Mouse (Mus musculus): ENCODE results near the gene Nfkbil1.
A peak's percentile ranks its signal among the peaks of the same experiment; 100 is the strongest.

The Nfkbil1 gene

DNA sequence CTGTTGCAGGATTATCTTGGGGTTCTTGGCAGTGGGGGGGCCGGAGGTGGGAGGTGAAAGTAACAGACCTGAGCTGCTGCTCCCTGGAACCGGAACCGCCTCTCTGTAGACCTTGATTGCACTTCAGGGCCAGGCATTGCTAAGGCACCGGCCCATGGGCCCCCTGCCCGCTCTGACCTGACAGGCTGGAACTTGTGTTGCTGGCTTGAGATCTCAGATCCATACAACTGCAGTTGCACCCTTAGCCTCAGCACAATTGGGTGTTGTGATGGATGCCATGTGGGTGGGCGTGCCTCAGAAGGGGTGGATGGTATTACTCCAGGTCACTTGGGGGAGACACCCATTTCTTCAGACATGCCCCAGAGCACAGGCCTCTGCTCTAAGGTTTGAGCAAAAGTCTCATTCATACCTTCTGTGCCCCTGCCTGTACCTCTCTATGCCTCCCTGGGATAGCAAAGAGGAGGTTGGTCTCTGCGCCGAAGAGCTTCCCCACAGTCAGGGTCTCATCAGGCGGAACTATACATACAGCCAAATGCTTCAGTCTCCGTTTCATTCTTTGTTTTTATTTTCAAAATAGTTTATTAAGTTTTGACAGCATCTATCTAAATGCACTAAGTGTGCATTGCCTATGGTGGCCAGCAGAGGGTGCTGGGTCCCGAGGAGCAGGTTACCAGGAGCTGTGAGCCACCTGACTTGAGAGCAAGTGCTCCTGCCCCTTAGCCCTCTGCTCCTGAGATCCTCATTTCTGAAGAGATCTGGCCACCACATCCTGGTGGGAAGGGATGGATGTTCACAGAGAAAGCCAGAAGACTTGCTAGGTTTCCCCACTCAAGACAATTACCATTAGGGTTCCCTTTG, 18.9 kb upstream of the Nfkbil1 start:
- peak; percentile 68 for DNase-seq (ENCODE audit: low spot score)

DNA sequence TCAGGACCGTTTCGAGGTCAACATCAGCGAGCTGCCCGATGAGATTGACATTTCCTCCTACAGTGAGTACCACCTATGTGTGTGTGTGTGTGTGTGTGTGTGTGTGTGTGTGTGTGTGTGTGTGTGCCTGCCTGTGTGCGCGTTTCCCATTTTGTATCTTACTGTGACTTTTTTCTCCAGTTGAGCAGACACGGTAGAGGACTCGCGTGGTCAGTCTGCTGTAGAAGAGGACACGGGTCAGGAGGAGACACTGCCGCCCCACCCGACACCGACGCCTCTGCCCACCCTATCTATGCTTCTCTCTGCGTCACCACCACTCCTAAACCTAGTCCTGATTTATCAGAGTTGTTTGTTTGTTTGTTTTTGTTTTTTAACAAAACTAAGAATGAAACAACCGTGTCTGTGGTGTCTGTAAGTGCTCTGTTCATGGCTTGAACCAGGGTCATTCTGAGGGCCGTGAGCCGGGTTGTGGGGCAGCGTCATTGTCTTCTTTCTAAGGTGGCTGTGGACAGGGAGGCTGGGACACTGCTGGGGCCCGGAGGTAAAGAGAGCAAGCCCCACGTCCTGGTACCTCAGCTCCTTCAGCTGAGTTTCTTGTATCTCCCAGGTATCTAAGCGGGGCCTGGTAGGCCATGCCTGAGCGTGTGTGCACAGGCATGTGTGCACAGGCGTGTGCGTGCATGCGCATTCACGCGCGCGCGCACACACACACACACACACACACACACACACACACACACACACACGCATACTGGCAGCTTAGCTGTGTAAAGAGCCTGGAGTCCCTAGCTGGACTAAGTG, 17.9 kb upstream of the Nfkbil1 start:
- DNase-seq (ENCODE audit: low spot score), result no peak

DNA sequence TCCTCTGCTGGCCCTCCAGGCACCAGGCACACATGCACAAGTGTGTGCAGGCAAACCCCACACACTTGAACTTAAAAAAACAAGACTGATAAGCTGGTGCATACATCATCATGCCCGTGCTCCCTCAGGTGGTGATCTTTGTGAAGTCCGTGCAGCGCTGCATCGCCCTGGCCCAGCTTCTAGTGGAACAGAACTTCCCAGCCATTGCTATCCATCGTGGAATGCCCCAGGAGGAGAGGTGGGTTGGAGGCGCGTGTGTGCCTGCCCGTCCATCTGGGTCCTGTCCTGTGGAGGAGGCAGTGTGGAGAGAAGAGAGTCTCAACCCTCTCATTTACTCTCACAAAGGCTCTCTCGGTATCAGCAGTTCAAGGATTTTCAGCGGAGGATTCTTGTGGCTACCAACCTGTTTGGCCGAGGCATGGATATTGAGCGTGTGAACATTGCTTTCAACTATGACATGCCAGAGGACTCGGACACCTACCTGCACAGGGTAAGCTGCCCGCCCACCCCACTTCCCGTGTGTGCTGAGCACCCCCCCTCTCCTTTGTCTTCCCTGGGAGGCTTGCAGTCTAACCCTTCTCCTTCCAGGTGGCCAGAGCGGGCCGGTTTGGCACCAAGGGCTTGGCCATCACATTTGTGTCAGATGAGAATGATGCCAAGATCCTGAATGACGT, 17.2 kb upstream of the Nfkbil1 start:
- DNase-seq (ENCODE audit: low spot score), result no peak

DNA sequence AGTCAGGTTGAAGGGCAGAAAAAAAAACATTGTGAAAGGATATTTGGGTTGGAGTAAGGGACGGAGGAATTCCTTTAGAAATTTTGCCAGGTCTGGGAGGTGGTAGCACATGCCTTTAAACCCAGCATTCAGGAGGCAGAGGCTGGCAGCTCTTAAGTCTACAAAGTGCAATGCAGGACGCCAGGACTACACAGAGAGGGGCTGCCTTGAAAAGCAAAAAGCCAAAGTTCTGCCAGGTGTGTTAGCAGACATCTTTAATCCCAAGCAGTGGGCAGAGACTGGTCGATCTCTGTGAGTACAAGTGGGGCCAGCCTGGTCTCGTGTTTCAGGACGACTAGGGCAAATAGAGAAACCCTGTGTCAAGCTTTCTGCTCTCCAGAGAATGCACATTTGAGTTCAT, 16.4 kb upstream of the Nfkbil1 start:
- no peak for DNase-seq (ENCODE audit: low spot score)

DNA sequence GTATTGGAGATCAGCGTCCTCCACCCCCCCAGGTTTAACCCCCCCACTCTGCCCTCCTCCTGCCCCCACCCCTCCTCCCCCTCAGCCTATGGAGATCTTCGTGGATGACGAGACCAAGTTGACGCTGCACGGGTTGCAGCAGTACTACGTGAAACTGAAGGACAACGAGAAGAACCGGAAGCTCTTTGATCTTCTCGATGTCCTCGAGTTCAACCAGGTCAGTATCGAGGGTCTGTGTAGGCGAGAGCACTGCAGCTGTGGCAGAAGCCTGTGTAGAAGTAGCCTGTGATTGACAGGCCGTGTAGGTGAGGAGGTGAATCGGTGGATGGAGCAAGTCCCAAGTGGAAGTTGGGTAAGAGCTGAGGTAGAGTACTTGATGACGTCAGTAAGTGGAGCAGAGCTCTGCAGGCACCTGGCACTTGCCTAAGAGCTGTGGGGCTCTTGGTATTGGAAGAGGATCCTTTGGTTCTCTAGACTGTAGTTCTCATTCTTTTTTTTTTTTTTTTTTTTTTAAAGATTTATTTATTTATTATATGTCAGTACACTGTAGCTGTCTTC, 15.6 kb upstream of the Nfkbil1 start:
- no peak for DNase-seq (ENCODE audit: low spot score)

DNA sequence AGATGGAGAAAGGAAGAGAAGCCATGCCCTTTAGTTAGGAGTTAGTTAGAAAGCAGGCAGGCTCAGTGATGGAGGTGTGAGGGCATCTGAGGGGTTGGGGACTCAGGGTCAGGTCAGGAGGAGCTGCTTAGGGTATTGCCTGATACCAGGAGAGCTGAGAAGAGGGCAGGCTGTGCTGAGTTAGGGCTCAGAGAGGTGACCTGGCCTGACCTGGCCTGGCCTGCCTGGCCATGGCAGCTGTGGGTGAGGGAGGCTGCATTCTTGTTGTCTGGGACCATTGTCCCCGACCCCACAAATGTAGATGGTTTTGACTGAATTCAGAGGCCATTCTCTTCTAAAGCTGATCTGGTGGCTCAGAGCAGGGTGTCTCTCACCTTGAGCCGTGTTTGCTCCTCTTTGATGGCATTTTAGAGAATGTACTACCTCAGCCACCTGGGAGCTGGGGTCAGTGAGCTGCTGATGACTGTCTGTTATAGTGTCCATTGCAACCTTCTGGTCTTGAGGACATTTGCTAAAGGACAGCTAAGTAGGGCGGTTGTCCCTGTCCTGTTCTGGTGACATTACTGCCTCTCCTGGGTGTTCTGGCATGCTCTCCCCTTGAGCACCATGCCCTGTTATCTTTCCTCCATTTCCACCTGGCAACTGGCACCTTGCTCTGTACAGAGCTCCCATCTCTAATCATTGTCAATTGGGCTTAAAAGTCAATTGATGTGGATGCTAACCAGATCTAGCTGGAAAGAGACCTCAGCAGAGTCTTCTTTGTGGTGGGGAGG, 14.9 kb upstream of the Nfkbil1 start:
- DNase-seq (ENCODE audit: low spot score), result no peak

DNA sequence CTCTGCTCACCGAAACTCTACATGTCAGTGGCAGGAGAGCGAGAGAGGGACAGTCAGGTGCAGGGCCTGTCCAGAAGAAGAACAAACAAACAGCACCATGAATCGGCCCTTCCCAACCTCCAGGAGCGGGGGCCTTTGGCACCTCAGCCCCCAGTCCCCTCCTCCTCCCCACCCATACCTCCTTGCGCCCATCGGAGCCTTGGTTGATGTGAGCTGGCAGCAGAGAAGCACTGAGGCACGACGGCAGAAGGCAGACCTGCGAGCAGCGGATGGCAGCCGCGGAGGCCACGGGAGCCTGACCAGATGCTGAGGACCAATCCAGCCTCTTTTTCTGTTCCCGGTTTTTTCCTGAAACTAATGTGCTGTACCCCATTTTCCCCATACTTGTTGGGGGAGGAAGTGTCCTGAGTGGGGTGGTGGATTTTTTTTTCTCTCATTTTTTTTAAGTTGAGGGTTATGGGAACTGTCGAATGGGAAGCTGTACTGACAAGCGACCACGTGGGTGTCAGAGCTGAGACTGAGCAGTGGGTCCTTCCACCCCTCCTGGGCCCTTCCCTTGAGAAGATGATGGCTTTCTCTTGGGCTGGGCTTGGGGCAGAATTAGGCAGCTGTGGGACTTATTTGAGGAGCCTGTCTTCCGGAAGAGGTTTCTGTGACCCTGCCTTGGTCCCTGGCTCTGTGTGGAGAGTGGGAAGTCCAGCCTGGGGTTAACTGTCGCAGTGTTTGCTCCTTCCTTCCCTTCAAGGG, 14.0 kb upstream of the Nfkbil1 start:
- no peak for DNase-seq (ENCODE audit: low spot score)

DNA sequence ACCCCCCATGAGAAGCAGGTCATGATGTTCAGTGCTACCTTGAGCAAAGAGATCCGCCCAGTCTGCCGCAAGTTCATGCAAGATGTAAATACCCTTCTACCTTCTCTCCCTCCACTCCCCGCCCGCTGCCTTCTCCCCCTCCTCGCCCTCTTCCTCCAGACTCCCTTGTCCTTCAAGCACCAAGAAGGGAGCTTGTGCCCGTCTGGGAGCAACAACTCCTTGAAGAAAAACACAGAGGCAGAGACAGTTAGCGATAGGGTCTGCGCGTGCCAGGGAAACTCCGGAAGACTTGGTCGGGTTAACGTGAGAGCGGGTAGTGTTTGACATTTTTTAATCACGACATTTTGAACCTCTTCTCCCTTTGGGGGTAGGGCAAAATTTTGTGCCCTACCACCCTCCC, 13.4 kb upstream of the Nfkbil1 start:
- no peak for DNase-seq (ENCODE audit: low spot score)

DNA sequence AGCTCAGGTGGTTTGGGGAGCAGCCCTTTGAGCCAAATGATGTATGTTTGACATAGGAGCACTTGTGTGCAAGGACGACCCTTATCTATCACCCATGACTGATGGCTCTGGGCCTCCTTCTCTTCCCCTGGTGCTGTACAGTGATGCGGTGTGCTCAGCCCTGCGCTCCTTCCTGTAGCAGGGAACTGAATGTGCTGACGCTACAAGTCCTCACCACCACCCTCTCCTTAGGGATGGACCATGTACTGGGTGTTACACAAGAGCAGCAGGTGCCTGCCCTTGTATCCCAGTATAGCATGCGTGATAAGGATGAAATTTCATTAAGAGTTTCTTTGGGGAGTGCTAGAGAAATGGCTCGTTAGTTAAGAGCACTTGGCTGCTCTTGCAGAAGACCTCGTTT, 11.6 kb upstream of the Nfkbil1 start:
- DNase-seq (ENCODE audit: low spot score), result no peak

DNA sequence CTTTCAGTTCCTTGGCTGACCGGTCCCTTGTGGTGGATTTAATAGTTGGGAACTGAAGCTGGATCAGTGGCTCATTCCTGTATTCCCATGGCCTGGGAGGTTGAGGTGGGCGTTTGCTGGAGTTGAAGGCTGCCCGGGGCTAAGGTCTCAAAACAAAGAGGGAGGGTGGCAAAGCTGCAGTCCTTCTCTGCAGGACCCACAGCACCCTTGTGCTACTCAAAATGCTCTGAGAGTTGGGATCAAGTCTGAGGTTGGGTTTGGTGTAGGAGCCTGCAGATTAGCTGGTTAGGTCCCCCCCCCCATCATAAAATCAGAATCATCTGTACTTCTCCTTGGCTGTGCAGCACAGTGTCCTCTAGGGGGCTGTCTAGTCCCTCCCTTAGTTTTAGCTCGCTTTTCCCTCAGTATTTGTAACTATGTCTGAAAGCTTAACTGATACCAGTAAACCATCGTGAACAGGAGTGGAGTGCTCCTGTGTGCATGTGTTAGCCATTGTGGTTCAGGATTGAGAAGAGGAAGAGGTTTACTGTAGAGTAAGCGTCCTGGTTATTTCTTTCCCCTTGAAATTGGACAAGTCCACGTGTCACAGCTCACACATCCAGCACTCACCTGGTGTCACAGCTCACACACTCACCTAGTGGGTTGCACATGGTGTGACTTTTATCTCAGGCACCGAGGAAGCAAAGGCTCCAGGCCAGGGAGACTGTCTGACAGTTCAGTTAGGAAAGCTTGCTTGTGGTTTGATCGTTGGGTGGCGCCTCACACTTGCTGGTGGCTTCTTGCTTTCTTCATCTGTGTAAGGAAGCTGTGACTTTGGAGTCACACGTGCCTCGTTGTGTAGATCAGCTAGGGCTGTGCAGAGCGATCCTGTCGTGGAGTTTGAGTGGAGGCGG, 10.4 kb upstream of the Nfkbil1 start:
- DNase-seq (ENCODE audit: low spot score), result no peak

DNA sequence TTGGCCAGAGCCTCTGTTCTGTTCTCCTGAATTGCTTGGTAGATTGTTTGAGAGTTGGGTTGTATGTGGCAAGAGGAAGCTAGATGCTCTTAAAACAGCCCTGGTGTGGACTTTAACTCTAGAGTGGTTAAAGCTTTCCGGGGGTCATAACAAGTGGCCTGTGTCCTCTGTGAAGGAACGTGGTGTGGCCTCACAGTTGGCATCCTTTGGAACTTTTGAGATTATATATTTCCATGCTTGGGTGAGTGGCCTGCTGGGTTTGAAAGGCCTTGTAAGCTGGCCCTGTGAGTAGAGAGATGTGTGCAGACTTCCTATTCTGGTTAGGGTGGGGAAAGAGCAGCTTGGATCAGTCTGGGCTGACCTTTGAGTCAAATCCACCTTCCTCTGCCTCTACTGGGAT, 9.4 kb upstream of the Nfkbil1 start:
- no peak for DNase-seq (ENCODE audit: low spot score)

DNA sequence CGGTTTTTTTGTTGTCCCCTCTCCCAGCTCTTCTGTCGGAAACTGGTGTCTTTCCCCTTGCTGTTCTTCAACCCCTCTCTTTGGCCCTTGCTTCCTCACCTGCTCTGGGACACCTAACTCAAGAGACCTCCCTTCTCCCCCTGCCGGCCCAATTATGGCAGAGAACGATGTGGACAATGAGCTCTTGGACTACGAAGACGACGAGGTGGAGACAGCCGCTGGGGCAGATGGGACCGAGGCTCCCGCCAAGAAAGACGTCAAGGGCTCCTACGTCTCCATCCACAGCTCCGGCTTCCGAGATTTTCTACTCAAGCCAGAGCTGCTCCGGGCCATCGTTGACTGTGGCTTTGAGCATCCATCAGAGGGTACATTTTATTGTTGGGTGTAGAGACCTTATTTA, 7.5 kb upstream of the Nfkbil1 start:
- peak; percentile 59 for DNase-seq (ENCODE audit: low spot score)

DNA sequence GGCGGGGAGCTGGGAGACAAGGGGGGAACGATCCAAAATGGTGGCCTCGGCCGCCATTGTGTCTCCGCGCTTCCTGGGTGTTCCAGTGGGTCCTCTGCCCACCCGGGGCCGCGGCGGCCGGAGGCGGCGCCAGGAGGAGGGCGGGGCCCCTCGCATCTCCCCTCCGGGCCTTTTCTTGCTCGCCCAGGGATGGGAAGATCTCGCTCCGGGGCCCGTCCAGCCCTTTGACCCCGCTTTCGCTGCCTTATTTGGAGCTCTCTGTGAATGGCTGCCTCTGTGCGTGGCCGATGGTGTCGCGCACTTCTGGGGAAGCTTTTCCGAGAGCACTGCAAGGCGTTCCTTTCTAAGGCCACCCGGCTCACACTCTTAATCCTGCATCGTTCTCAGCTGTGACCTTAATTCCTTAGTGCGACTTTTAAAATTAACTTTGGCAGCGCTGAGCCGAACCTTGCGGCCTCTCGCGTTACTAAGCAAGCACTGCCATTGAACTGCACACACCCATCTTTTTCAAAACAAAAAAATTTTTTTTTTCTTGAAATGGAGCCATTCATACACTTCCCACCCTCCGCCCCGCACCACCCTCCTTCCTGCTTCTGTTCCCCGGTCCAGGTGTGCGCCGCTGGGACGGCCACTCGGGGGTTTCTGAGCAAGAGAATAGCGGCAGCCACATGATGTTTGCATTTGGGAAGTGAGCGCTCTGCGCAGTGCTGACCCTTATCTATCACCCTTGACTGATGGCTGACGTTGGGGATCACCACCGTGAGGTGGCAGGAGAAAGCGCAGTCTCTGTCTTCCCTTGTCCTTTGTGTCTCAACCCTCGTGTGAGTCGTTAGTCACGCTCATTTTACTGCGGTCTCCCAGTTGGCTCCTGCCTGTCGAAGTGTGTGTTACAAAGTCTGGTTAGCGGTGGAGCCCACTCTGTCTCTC, 6.7 kb upstream of the Nfkbil1 start:
- DNase-seq (ENCODE audit: low spot score), result peak; percentile 82

DNA sequence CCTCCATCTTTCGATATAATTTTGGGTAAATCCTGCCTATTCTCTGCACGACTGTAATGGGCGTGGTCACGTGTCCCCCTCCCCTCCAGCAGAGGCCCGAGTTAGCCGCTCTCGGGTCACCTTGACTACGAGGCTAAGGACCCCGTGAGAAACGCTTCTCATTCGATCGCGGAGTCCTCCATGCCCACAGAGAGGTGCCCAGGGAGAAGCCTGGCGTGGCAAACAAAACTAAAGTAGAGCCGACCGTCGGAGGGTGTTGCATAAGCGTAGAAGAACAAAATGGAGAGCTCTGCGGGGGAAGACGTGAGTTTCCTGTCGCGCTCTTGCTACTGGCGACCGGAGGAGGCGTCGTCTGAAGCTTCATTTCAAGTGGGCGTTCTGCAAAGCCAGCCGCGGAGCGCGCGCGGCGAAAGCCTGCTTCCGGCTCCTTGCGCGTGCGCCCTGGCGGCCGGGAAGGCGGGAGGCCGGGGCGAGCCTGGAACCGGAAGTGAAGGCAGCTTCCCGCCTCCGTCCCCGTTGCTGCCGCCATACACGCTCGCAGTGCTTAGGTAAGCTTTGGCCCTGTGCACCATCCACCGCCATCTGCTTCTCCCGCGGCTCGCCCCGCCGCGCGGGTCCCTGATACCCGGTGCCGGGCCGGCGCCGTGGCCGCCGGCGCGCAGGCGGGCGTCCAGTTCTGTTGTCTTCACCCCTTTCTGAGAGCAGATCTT, 5.9 kb upstream of the Nfkbil1 start, which contains the start of gene Ddx39b:
TSS of gene Ddx39b (plus strand) at position 442 of the 710 bp plus-strand sequence.
- peak; percentile 97 for DNase-seq (ENCODE audit: low spot score)

DNA sequence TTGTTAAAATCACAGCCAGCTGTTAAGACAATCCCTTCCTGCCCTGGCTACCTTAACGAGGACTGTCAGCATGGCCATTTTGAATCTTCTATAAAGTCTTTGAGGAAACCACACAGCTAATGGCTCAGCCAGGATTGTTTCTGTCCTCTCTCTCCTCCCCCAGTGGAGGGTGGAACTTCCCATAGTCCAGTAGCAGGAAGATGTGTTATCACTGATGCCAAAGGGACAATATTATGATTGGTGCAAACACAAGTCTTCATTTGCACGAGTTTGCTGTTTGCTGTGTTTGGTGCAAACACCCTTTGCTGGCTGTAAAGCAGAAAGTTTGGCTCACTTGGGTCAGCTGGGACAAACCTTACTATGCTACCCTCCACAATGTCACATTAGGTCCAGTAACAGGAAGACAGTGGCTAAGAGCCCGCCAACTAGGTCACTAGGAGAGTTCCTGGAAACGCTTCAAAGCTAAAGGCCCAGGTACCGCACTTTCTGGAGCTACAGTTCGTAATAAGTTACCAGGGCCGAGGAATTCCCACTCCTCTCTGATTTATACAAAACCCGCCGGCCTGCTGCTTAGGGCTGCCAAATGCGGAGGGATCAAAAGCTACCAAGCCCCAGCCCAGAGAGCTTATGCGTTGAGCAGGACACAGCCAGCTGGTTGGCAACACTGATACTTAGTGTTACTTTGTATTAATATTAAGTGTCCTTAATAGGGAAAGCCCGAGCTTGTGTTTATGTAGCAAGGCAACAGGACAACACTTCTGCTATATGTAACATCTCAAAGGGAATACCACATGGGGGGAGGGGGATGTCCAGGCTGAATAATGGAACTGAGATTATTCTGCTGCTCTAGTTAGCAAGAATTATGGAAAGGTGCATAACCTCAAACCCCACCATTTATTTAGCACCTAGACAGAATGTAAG, 5.1 kb upstream of the Nfkbil1 start:
- no peak for DNase-seq (ENCODE audit: low spot score)

DNA sequence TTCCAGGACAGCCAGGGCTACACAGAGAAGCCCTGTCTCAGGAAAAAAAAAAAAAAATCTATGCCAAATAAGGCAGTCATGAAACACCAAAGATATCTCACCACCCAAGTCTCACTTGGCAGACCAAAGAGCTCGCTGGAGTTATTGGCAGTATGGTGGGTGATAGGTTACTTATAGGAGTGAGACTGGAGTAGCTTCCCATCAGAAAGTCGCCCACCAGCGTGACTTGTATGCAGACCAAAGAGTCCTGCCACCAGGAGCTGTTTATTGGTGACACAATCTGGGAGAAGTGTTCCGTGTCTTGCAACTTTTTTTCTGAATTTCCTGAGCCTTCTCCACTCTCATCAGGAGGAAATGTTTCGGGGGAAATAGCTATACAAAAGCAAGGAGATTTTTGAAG, 4.1 kb upstream of the Nfkbil1 start:
- DNase-seq (ENCODE audit: low spot score), result no peak

DNA sequence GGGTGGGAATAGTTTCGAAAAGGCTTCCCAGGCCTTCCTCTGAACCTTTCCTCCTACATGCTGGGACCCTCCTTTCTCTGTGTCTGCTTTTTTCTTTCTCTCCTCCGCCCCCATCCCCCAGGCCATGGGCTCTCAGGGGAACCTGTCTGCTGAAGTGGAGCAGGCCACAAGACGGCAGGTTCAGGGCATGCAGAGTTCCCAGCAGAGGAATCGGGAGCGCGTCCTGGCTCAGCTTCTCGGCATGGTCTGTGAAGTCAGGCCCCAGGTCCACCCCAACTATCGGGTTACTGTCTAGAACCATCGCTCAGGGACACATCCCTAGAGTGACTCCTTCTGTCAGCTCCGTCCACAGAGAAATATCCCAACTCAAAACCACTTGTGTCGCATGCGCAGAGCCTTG, 1.9 kb upstream of the Nfkbil1 start:
- no peak for DNase-seq (ENCODE audit: low spot score)

Data from embryo, embryonic 10.5 days (tissue).